Mouse (Mus musculus): ENCODE results near the gene Akap13.

DNA sequence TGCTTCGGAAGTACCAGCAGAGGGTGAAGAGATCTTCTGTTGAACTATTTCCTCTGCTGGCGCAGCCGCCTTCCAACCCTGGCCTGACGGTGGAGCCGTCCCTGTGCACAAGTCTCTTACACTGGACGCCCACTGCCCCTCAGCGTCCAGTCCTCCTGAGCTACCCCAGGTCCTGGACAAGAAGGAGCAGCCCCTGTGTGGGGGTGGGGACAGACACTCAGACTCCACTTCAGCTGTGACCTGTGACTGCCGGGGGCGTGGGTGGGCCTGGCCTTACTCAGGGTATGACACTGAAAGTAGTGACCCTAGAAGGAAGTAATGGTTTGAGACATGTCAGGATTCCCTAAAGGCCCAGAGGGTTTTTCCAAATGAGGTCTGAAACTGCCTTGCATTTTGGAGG is 295.2 kb downstream of the Akap13 start:
- no peak for TF ChIP-seq CTCF (IDR thresholded peaks at IDR 0.05; ENCODE audit: insufficient read depth, low read length)
- no peak for TF ChIP-seq POLR2A (IDR thresholded peaks at IDR 0.05; ENCODE audit: borderline replicate concordance, extremely low read depth, low read depth, low read length)
